Mouse (Mus musculus): ENCODE data around the gene Vav2.

DNA sequence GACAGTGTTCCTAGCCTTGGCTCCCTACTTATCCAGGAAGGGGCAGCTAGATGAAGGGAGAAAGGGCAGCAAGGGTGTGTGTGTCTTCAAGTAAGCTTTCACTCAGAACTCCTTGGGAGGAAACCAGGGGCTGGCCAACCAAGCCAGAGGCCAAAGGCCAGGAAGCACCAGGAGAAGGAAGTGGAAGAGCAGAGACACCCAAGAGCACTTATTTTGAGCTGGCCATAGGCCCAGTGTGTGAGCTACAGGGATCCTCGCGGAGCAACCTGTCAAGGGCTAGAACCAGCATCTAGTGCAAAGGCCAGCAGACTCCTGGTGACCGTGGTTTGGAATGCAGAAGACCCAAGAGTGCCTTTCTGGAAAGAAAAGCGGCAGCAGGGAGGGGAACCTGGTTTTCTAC is 163.8 kb downstream of the Vav2 start:
- no peak for TF ChIP-seq MAFK (IDR thresholded peaks at IDR 0.05; ENCODE audit: insufficient read depth, low read depth, low read length)
- no peak for TF ChIP-seq ZC3H11A (IDR thresholded peaks at IDR 0.05; ENCODE audit: borderline replicate concordance, low read depth, low read length)
- no peak for TF ChIP-seq HCFC1 (IDR thresholded peaks at IDR 0.05; ENCODE audit: borderline replicate concordance, insufficient read depth, low read length)
- TF ChIP-seq CHD2 (IDR thresholded peaks at IDR 0.05; ENCODE audit: low read depth, low read length), result no peak

Measured in ES-E14 (cell line).